Mouse (Mus musculus) gastrocnemius, postnatal 10 days (tissue): ENCODE results near the gene Maml3. TPM values are rescaled to one million over a fixed set of nuclear protein-coding genes. Genes with fewer than 3 reads are reported as not detected.
A peak's percentile ranks its signal among the peaks of the same experiment; 100 is the strongest.

ENCODE experiments used
- DNase-seq: peaks from one replicate; pipeline ENCODE4 v3.0.0; 2021; ENCODE audit warnings: mixed read lengths
- total RNA-seq, 2 experiments: library from RNA; stranded (reverse); gene quantifications; 2 replicates each; pipeline ENCODE4 v1.2.3; 2021

Gene Maml3
- total RNA-seq, 2 experiments from 2014 or later, result 5.2 to 6.6 TPM

DNA sequence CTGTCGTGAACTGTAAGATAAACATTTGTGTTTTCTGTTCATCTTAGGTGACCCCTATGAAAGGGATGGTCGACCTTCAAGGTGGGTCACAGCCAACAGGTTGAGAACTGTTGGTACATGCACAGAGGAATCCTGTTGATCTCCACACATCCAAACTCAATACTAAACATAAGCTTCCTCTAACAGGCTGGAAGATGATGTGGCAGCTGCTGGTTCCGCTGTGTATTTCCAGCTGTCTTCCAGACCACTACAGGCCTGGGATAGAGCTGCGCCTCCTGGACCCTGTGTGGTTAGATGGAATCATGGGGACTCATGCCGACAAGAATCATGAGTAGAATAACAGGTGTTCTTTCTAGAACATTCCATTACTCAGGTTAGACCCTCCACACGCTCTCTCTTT is 101.2 kb downstream of the Maml3 start:
- DNase-seq, result no peak

DNA sequence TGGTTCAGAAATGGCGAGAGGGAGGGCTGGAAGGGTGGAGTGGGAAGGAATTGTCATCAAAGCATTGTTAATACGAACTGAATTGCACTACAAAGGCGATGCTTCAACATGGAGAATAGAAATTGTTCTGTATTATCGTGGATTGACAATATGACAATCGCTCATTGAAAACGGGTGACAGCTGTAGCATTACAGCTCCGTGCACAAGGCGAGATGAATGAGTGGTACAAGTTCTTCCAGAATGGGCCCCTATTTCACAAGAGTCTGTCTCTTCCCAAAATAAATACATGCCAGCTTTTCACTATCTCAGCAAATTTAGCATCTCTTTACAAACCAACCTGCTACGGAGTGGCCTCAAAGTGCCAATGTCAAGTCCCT is 103.4 kb downstream of the Maml3 start:
- DNase-seq, result no peak

- no peak for DNase-seq
Observed at GRCm38 (mm10) chr3:52000871-52001517, 103.9 kb downstream of the Maml3 start.

- peak; percentile 13 for DNase-seq
Observed at GRCm38 (mm10) chr3:51999671-52000437, 105.0 kb downstream of the Maml3 start.

- DNase-seq, result no peak
Observed at GRCm38 (mm10) chr3:51998511-51999399, 106.1 kb downstream of the Maml3 start.

DNA sequence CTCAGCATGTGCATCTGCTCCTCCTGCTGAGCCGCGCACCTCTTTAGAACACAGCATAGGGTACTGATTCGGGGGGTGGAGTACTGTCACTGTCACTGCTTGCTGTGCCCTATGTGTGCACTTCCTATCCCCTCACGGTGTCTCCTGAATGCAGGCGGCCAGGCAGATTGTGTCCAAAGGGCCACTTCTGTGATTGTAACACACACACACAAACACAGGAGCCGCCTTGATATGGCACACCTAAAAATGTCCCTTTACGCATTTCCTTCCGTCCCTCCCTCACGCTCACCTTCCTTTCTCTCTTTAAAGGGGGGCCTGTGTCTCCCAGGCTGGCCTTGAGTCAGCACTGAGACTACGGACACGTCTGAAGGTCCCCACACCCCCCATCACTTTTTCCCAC is 107.3 kb downstream of the Maml3 start:
- no peak for DNase-seq

- no peak for DNase-seq
Observed at GRCm38 (mm10) chr3:51986507-51986906, 118.4 kb downstream of the Maml3 start.

DNA sequence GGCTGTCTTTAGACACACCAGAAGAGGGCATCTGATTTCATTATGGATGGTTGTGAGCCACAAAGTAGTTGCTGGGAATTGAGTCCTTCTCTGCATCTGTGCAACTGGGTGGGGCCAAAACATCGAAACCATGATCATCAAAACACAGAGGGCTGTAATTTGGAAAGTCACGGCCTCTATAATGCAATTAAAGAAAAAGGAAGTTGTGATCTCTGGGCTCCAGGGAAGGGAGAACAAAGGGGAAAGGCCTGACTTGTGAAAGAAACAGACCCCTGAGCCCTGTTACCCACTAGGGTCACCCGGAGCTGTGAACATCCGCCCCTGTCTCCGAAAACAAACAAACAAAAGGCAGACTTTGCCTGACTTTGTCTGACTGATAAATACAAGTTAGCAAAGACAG is 123.4 kb downstream of the Maml3 start:
- DNase-seq, result no peak

- no peak for DNase-seq
Observed at GRCm38 (mm10) chr3:51977654-51978352, 127.1 kb downstream of the Maml3 start.

GRCm38 (mm10) chr3:51974601-51975000 is 130.3 kb downstream of the Maml3 start:
- no peak for DNase-seq

DNA sequence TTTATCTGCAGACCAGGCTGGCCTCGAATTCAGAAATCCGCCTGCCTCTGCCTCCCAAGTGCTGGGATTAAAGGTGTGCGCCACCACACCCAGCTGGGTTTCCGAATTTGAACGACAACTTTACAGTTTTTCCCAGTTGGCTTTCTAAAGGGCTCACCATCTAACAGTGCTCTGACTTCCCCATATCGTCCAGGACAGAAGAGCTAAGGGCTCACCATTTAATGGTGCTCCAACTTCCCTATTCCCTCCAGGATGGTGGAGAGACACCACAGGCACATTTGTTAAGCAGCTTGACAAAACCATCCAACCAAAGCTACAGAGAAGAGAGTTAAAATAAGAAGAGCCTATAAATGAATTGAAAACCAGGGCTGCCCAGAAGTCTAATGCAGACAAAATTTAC is 130.7 kb downstream of the Maml3 start:
- no peak for DNase-seq

DNA sequence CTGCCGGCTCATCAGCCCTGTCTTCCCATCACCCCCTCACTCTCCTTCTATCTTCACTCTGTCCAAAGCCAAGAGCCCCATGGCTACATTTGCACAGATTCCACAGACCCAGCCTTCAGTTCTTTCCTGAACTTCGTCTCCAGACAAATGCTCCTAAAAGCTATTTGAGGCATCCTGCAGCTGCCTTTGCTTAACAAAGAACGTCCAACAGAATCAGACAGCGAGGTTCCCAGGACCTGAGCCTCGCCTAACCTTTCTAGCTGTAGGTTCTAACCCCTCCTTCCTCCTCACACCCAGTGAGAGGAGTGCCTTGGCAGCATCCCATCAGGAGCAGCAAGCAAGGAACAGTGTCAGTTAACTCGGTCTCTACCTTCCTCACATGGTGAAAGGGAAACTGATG is 132.3 kb downstream of the Maml3 start:
- DNase-seq, result no peak

GRCm38 (mm10) chr3:51970489-51970888 is 134.4 kb downstream of the Maml3 start:
- DNase-seq, result no peak

DNA sequence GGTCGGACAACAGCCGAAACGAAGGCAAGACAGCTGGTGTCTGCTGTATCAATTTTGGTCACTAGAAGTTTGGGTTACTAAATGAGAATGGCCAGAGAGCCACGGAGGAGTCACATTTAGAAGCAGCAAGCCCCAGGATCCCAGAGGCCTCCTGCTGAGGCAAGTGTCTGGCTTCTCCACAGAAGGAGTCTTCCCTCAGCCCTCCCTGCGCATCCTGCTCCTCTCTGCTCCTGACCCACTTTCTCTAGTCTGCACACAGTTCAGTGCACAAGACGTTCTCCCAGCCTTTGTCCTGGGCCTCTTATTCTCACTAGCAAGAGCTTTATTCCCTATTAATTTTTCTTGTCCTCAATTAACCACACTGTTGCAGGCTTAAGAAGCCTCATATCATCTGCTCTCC is 135.4 kb downstream of the Maml3 start:
- DNase-seq, result no peak

DNA sequence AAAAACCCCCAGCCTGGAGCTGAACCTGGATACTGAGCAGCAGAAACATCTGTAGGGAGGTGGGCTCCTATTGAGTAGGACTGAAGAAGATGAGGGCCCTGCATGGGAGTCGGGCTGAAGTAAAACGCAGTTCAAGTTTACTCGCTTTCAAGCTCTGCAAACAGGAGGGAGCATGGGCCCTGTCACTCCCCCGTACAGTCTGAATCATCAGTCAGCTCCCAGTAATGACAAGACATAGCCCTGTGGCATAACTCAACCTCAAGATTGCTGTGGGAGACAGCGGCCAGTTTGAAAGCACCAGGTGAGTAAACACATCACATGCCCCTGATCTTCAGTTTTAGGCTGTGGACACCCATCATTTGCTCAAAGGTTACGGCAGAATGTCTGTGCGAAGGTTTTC is 139.0 kb downstream of the Maml3 start:
- DNase-seq, result no peak

- no peak for DNase-seq
Observed at GRCm38 (mm10) chr3:51965436-51965835, 139.4 kb downstream of the Maml3 start.

GRCm38 (mm10) chr3:51965008-51965407 is 139.9 kb downstream of the Maml3 start:
- no peak for DNase-seq

DNA sequence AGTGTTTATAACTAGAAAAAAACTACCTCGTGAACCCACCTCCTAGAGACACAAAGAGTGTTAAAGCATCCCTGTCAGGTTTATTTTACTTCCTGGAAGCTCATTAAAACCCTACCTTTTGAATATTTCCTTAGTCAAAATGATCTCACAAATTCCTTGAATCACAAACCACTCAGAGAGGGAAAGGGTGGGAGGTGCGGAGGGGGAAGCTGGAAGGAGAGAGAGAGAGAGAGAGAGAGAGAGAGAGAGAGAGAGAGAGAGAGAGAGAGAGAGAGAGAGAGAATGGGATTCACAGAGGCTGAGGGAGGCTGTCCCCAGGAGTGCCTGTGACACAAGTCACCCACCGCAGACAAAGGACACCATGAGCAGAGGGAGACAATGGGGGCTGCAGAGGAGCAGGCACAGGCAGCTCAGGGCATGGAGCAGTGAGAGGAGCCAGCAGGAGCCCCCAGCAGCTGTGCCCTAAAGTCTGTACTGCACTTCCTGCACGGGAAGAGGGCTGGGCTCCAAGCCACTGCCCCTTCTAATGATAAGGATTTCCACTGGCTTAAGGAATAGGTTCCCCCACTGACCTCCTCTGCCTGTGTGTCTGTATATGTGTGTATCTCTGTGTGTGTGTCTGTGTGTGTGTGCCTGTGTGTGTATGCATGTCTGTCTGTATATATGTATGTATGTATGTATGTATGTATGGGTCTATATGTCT is 140.8 kb downstream of the Maml3 start:
- no peak for DNase-seq

DNA sequence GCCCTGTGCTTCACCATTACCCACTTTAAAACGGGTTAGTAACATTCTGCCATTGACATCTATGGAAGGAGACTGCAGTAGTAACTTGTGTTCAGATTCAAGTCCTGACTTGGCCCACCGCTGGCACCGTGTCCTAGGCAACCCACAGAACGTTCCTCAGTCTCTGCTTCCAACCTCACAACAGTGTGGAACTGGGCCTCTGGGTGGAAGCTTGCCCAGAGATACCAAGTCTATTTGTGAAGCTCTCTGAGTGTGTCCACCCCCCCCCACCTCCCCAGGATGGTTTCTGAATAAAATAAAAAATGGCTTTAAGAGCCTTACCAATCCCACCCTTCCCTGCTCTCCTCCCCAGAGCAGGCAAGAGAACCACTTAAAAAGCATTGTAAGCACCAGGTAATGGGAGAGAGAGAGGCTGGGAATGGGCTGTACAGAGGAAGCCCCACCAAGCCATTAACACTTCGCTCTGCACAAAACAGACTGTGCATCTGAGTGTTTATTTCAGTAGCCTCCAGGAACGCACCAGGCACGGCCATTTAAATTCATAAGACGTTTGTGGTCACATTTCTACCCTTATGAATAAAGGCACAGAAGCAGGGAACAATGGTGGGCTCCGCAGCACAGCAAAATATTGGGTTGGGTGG is 141.6 kb downstream of the Maml3 start:
- no peak for DNase-seq

GRCm38 (mm10) chr3:51958751-51959150 is 146.1 kb downstream of the Maml3 start:
- no peak for DNase-seq

DNA sequence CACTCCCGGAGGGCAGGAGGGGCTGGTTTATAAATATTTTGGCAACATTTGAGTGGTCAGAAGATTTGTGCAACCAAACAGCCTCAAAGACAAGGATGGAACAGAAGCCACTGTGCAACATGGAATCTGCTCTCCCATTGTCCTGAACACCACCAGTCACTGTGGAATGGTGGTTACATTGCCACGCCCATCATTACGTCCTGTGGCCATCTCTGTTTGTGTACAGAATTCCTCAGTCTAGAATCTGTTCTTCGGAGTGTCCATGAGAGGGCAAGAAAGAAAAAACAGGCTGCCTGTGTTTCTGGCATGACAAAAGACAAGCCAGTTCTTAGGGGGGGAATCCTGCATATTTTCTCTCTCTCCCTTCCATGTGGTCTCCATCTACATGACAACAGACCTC is 150.4 kb downstream of the Maml3 start:
- DNase-seq, result no peak
